19 mouse cellular contexts compared by ENCODE assay signal in the genomic region with DNA sequence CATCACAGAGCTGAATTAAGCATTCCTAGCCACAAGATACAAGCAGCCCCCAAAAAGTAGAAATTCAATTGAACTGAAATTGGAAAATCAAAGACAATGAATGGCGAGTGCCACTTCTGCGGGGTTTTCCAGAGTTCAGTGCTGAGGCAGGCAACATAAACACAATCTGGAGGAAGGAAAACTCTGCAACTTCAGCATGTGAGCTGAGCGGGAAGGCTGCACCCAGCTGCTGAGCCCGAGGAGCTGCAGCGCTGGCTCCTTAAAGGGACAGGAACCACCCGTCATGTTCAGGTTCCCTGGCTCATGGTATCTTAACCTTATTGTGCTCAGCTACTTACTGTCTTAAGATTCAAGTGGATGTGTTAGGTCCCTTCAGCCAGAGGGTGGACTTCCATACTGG.
DNase-seq lines count a peak whose midpoint lies in the region; ATAC-seq and TF ChIP-seq lines count a peak whose summit lies in the region.
"Had no signal": no experiment of that assay in that cellular context is flagged by ENCODE, and none has a peak within 500 bp of the region (broad histone marks: within the 10 kb centered on the region; RNA-seq: fewer than 3 reads in every experiment).

No protein-coding gene starts in this region.

- no peaks in the 10 kb centered on the region for H3K36me3 ChIP-seq in heart, embryonic 12.5 days
- H3K36me3 ChIP-seq in lung, postnatal 0 days (ENCODE audit: insufficient read depth, low read length), result no peaks in the 10 kb centered on the region
- no peaks in the 10 kb centered on the region for H3K36me3 ChIP-seq in embryonic facial prominence, embryonic 10.5 days (replicated peaks)
- H3K36me3 ChIP-seq: hindbrain, embryonic 15.5 days; limb, embryonic 10.5 days; liver, embryonic 13.5 days had no signal

- no peak for TF ChIP-seq CTCF in lung, postnatal 0 days (IDR thresholded peaks at IDR 0.05)

- no peaks in the 10 kb centered on the region for H3K9me3 ChIP-seq in heart, embryonic 12.5 days (replicated peaks)
- H3K9me3 ChIP-seq in lung, postnatal 0 days (ENCODE audit: low read length), result no peaks in the 10 kb centered on the region
- H3K9me3 ChIP-seq in embryonic facial prominence, embryonic 10.5 days, result no peaks in the 10 kb centered on the region
- H3K9me3 ChIP-seq: hindbrain, embryonic 15.5 days; limb, embryonic 10.5 days had no signal

- no peaks in the 10 kb centered on the region for H3K4me1 ChIP-seq in heart, embryonic 12.5 days (replicated peaks)
- H3K4me1 ChIP-seq in lung, postnatal 0 days (ENCODE audit: insufficient read depth, low read depth, low read length), result no peaks in the 10 kb centered on the region
- H3K4me1 ChIP-seq in embryonic facial prominence, embryonic 10.5 days, result peaks cover 13% of the 10 kb centered on the region
- H3K4me1 ChIP-seq: limb, embryonic 10.5 days; liver, embryonic 13.5 days; megakaryocyte, embryonic 14.5 days had no signal

- WGBS in heart, embryonic 12.5 days, result 38% methylated on average over 6 of the region's 6 CpGs
- WGBS in lung, postnatal 0 days, result 9% methylated on average over 6 of the region's 6 CpGs
- WGBS in embryonic facial prominence, embryonic 10.5 days, result 40% methylated on average over 6 of the region's 6 CpGs

- no peak overlapping the region for H3K9ac ChIP-seq in heart, embryonic 12.5 days
- H3K9ac ChIP-seq in lung, postnatal 0 days (replicated peaks; ENCODE audit: low read depth), result no peak overlapping the region
- H3K9ac ChIP-seq: hindbrain, embryonic 15.5 days; liver, embryonic 13.5 days had no signal

- H3K27me3 ChIP-seq in heart, embryonic 12.5 days (replicated peaks), result no peaks in the 10 kb centered on the region
- no peaks in the 10 kb centered on the region for H3K27me3 ChIP-seq in lung, postnatal 0 days (replicated peaks; ENCODE audit: insufficient read depth, low read length)
- no peaks in the 10 kb centered on the region for H3K27me3 ChIP-seq in embryonic facial prominence, embryonic 10.5 days (replicated peaks; ENCODE audit: low read depth, poor library complexity, severe bottlenecking)
- H3K27me3 ChIP-seq: hindbrain, embryonic 15.5 days; liver, embryonic 13.5 days; megakaryocyte, embryonic 14.5 days had no signal

- DNase-seq in heart, postnatal 4 days, result peak; percentile 10
- DNase-seq in lung, postnatal 0 days (ENCODE audit: low spot score), result peak; percentile 39
- no peak for DNase-seq in lung, postnatal 14 days
- peak; percentile 45 for DNase-seq in brain, adult 2 months (ENCODE audit: low read depth, low spot score)
- DNase-seq in embryonic facial prominence, embryonic 10.5 days (ENCODE audit: low spot score), result peak; percentile 29
- no peak for DNase-seq in ovary, adult 18-20 months (ENCODE audit: low spot score)
- DNase-seq: adrenal gland, adult 2 months; B cell, adult 2 months; cerebellum, postnatal 36 days; gastrocnemius, postnatal 36 days; liver, embryonic 13.5 days; spleen, adult 18-20 months; thymus, adult 18-20 months had no signal

- no peak for ATAC-seq in heart, embryonic 12.5 days (ENCODE audit: insufficient number of reproducible peaks, low FRiP score)
- ATAC-seq in lung, postnatal 0 days, result no peak
- ATAC-seq in granulocyte monocyte progenitor cell, adult 5-6 weeks (replicated peaks; ENCODE audit: poor library complexity, severe bottlenecking), result no peak

- TF ChIP-seq EP300 in lung, postnatal 0 days (IDR thresholded peaks at IDR 0.05), result no peak

- H3K27ac ChIP-seq in heart, embryonic 12.5 days (ENCODE audit: poor library complexity, severe bottlenecking), result no peak overlapping the region
- H3K27ac ChIP-seq in lung, postnatal 0 days (ENCODE audit: low read length), result no peak overlapping the region
- H3K27ac ChIP-seq in embryonic facial prominence, embryonic 10.5 days (replicated peaks), result no peak overlapping the region
- H3K27ac ChIP-seq: hindbrain, embryonic 15.5 days; limb, embryonic 10.5 days; liver, embryonic 13.5 days had no signal

- no peak overlapping the region for H3K4me2 ChIP-seq in heart, embryonic 12.5 days
- no peak overlapping the region for H3K4me2 ChIP-seq in lung, postnatal 0 days (replicated peaks; ENCODE audit: low read depth, low read length)
- H3K4me2 ChIP-seq: hindbrain, embryonic 15.5 days; liver, embryonic 13.5 days had no signal

- H3K4me3 ChIP-seq in heart, embryonic 12.5 days, result no peak overlapping the region
- no peak overlapping the region for H3K4me3 ChIP-seq in lung, postnatal 0 days (ENCODE audit: low read depth, low read length)
- H3K4me3 ChIP-seq in embryonic facial prominence, embryonic 10.5 days, result no peak overlapping the region
- H3K4me3 ChIP-seq: erythroblast, embryonic 14.5 days; hindbrain, embryonic 15.5 days; limb, embryonic 10.5 days; liver, embryonic 13.5 days; megakaryocyte, embryonic 14.5 days had no signal

Comparison
In these comparisons a context has a peak if more than half of its experiments do, and no peak if none do; other contexts are left out.
1. DNase-seq: peak in heart, postnatal 4 days (single experiment), lung, postnatal 0 days (single experiment), brain, adult 2 months (single experiment) and embryonic facial prominence, embryonic 10.5 days (single experiment); none in lung, postnatal 14 days (single experiment) and ovary, adult 18-20 months (single experiment).